Mouse (Mus musculus): Measurements from ENCODE around the gene Ksr1. TPM values are rescaled to one million over a fixed set of nuclear protein-coding genes. Genes with fewer than 3 reads are reported as not detected.
A peak's percentile ranks its signal among the peaks of the same experiment; 100 is the strongest.

Gene Ksr1
- total and polyA plus RNA-seq, 2 experiments = 0.65 to 1.5 TPM

GRCm38 (mm10) chr11:78972328-78972727 is 173.9 kb downstream of the Ksr1 start:
- no peak for DNase-seq (ENCODE audit: extremely low read depth, low read depth, low spot score)
- no peak overlapping the region for H3K27ac ChIP-seq (replicated peaks; ENCODE audit: insufficient read depth, low read depth, low read length)
- 73% methylated on average over 6 of the region's 6 CpGs for WGBS
- H3K4me3 ChIP-seq (ENCODE audit: insufficient read depth, low read depth, low read length) = no peak overlapping the region
- no peak overlapping the region for H3K9ac ChIP-seq (ENCODE audit: low read depth, low read length)
- TF ChIP-seq POLR2A (IDR thresholded peaks at IDR 0.05; ENCODE audit: extremely low read depth, insufficient read depth, low read length) (no peak), CTCF (IDR thresholded peaks at IDR 0.05; ENCODE audit: low read depth, low read length) (no peak)
- H3K79me2 ChIP-seq (ENCODE audit: control insufficient read depth, insufficient read depth, low read length) = peaks cover 18% of the 10 kb centered on the region; the same call in 1 of the 2 replicates
- no peaks in the 10 kb centered on the region for H3K27me3 ChIP-seq (ENCODE audit: control insufficient read depth, insufficient read depth, low read length)
- peaks cover 86% of the 10 kb centered on the region for H3K36me3 ChIP-seq (ENCODE audit: control insufficient read depth, insufficient read depth, low read length)
- peaks cover 13% of the 10 kb centered on the region for H3K4me1 ChIP-seq (ENCODE audit: control insufficient read depth, insufficient read depth, low read length)

DNA sequence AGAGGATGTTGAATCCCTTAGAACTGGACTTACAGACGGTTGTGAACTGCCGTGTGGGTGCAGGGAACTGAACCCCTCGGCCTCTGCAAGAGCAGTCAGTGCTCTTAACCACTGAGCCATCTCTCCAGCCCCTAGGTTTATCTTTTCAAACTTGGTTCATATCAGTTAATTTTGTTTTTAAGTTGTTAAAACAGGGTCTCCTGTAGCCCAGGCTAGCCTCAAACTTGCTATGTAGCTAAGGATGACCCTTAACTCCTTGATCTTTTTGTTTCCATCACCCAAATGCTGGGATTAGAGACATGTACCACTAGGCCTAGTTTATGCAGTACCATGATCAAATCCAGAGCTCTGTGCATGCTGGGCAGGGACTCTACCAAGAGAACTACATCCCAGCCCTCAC is 174.5 kb downstream of the Ksr1 start:
- H3K27ac ChIP-seq (replicated peaks; ENCODE audit: insufficient read depth, low read depth, low read length) = no peak overlapping the region
- no peaks in the 10 kb centered on the region for H3K27me3 ChIP-seq (ENCODE audit: control insufficient read depth, insufficient read depth, low read length)
- H3K36me3 ChIP-seq (ENCODE audit: control insufficient read depth, insufficient read depth, low read length) = peaks cover 88% of the 10 kb centered on the region
- DNase-seq (ENCODE audit: extremely low read depth, low read depth, low spot score) = no peak
- peaks cover 13% of the 10 kb centered on the region; the same call in 1 of the 2 replicates for H3K79me2 ChIP-seq (ENCODE audit: control insufficient read depth, insufficient read depth, low read length)
- peaks cover 11% of the 10 kb centered on the region for H3K4me1 ChIP-seq (ENCODE audit: control insufficient read depth, insufficient read depth, low read length)
- TF ChIP-seq POLR2A (IDR thresholded peaks at IDR 0.05; ENCODE audit: extremely low read depth, insufficient read depth, low read length) = no peak
- no peak for TF ChIP-seq CTCF (IDR thresholded peaks at IDR 0.05; ENCODE audit: low read depth, low read length)
- H3K4me3 ChIP-seq (ENCODE audit: insufficient read depth, low read depth, low read length) = no peak overlapping the region
- H3K9ac ChIP-seq (ENCODE audit: low read depth, low read length) = no peak overlapping the region
- whole genome bisulfite sequencing = 92% methylated on average over 3 of the region's 3 CpGs

DNA sequence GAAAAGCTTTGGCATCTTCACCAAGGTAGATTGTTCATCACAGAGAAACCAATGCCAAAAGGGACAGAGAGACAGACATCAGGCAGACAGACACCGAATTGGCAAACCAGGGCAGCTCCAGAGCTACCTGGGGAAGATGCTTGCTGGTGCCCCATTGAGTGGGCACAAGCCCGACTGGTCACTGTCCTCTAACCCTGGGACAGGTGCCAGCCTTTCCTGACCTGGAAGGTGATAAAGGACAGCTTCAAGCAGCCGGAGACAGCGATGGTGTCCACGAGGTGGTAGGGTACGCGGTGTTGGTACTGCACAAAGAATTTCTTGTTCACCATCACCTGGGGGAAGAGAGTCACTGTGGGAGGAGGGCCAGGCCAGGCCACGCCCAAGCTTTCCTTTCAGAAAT is 175.1 kb downstream of the Ksr1 start:
- TF ChIP-seq POLR2A (IDR thresholded peaks at IDR 0.05; ENCODE audit: extremely low read depth, insufficient read depth, low read length) = no peak
- no peak for TF ChIP-seq CTCF (IDR thresholded peaks at IDR 0.05; ENCODE audit: low read depth, low read length)
- WGBS = 51% methylated on average over 8 of the region's 8 CpGs
- Histone ChIP-seq H3K4me3 (ENCODE audit: insufficient read depth, low read depth, low read length) (no peak overlapping the region), H3K79me2 (ENCODE audit: control insufficient read depth, insufficient read depth, low read length) (0 out of 2 replicates have a peak, but pooled peaks cover 7% of the 10 kb centered on the region), H3K27ac (replicated peaks; ENCODE audit: insufficient read depth, low read depth, low read length) (no peak overlapping the region), H3K9ac (ENCODE audit: low read depth, low read length) (no peak overlapping the region), H3K27me3 (ENCODE audit: control insufficient read depth, insufficient read depth, low read length) (no peaks in the 10 kb centered on the region), H3K36me3 (ENCODE audit: control insufficient read depth, insufficient read depth, low read length) (peaks cover 90% of the 10 kb centered on the region), H3K4me1 (ENCODE audit: control insufficient read depth, insufficient read depth, low read length) (peaks cover 11% of the 10 kb centered on the region)
- peak; percentile 55 for DNase-seq (ENCODE audit: extremely low read depth, low read depth, low spot score)

GRCm38 (mm10) chr11:78968121-78968520 is 178.1 kb downstream of the Ksr1 start:
- TF ChIP-seq POLR2A (IDR thresholded peaks at IDR 0.05; ENCODE audit: extremely low read depth, insufficient read depth, low read length) (no peak), CTCF (IDR thresholded peaks at IDR 0.05; ENCODE audit: low read depth, low read length) (no peak)
- H3K27me3 ChIP-seq (ENCODE audit: control insufficient read depth, insufficient read depth, low read length) = no peaks in the 10 kb centered on the region
- peaks cover 3% of the 10 kb centered on the region for H3K4me1 ChIP-seq (ENCODE audit: control insufficient read depth, insufficient read depth, low read length)
- DNase-seq (ENCODE audit: extremely low read depth, low read depth, low spot score) = no peak
- WGBS = 68% methylated on average over 4 of the region's 4 CpGs
- H3K27ac ChIP-seq (replicated peaks; ENCODE audit: insufficient read depth, low read depth, low read length) = no peak overlapping the region
- no peak overlapping the region for H3K9ac ChIP-seq (ENCODE audit: low read depth, low read length)
- H3K79me2 ChIP-seq (ENCODE audit: control insufficient read depth, insufficient read depth, low read length) = no peaks in the 10 kb centered on the region
- no peak overlapping the region for H3K4me3 ChIP-seq (ENCODE audit: insufficient read depth, low read depth, low read length)
- H3K36me3 ChIP-seq (ENCODE audit: control insufficient read depth, insufficient read depth, low read length) = peaks cover 88% of the 10 kb centered on the region

DNA sequence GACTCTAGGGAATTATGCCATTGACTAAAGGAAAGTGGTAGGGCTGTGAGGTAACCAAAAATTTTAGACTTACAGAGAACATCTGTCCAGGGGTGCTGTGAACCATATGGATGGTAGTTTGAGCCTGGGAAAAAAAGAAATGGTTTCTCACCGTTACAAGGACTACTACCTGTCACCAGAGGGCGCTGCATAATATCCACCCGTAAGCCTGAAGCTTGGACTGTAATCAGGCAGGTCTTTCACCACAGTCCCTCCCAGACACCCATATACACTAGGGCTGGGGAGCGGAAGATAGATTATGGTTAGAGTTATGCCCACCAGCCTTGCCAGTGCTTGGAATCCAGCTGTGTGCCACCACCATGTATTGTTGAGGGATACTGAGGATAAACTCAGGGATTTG is 178.8 kb downstream of the Ksr1 start:
- H3K4me3 ChIP-seq (ENCODE audit: insufficient read depth, low read depth, low read length) = no peak overlapping the region
- TF ChIP-seq CTCF (IDR thresholded peaks at IDR 0.05; ENCODE audit: low read depth, low read length) = peak; percentile 46
- no peak for TF ChIP-seq POLR2A (IDR thresholded peaks at IDR 0.05; ENCODE audit: extremely low read depth, insufficient read depth, low read length)
- peaks cover 86% of the 10 kb centered on the region for H3K36me3 ChIP-seq (ENCODE audit: control insufficient read depth, insufficient read depth, low read length)
- H3K9ac ChIP-seq (ENCODE audit: low read depth, low read length) = no peak overlapping the region
- WGBS = 38% methylated on average over 4 of the region's 4 CpGs
- no peaks in the 10 kb centered on the region; the same call in 1 of the 2 replicates for H3K4me1 ChIP-seq (ENCODE audit: control insufficient read depth, insufficient read depth, low read length)
- peak; percentile 43 for DNase-seq (ENCODE audit: extremely low read depth, low read depth, low spot score)
- H3K79me2 ChIP-seq (ENCODE audit: control insufficient read depth, insufficient read depth, low read length) = no peaks in the 10 kb centered on the region
- H3K27me3 ChIP-seq (ENCODE audit: control insufficient read depth, insufficient read depth, low read length) = no peaks in the 10 kb centered on the region
- H3K27ac ChIP-seq (replicated peaks; ENCODE audit: insufficient read depth, low read depth, low read length) = no peak overlapping the region

Other genes starting within 250 kb of the Ksr1 start
- under 0.01 and 0.13 TPM in 2 replicates for gene Nos2, start 225.6 kb downstream of the Ksr1 start, total RNA-seq (2014; rRNA removed)
- 0.02 and 0.06 TPM in 2 replicates for gene Nos2, start 225.6 kb downstream of the Ksr1 start, polyA plus RNA-seq (2012; rRNA removed)
- gene Lgals9, start 161.5 kb downstream of the Ksr1 start, total RNA-seq (2014; rRNA removed) = 175 and 236 TPM in 2 replicates
- gene Lgals9, start 161.5 kb downstream of the Ksr1 start, polyA plus RNA-seq (2012; rRNA removed) = 1,032 and 1,086 TPM in 2 replicates
- 20.6 and 29.9 TPM in 2 replicates for gene Wsb1, start 108.3 kb upstream of the Ksr1 start, total RNA-seq (2014; rRNA removed)
- gene Wsb1, start 108.3 kb upstream of the Ksr1 start, polyA plus RNA-seq (2012; rRNA removed) = 20.2 and 23.4 TPM in 2 replicates
- gene Gm9964, start 150.5 kb upstream of the Ksr1 start, total RNA-seq (2014; rRNA removed) = not detected in 2 replicates
- gene Gm9964, start 150.5 kb upstream of the Ksr1 start, polyA plus RNA-seq (2012; rRNA removed) = not detected in 2 replicates
- gene Nf1, start 193.3 kb upstream of the Ksr1 start, total RNA-seq (2014; rRNA removed) = 21.1 and 25.0 TPM in 2 replicates
- gene Nf1, start 193.3 kb upstream of the Ksr1 start, polyA plus RNA-seq (2012; rRNA removed) = 3.6 and 5.5 TPM in 2 replicates

Measured in liver, adult 2 months (tissue).